Mouse (Mus musculus): ENCODE data around the gene Tap1. TPM values are rescaled to one million over a fixed set of nuclear protein-coding genes. Genes with fewer than 3 reads are reported as not detected.

The Tap1 gene
- polyA plus RNA-seq, 1 experiment from 2014 or later: 7.0 TPM

DNA sequence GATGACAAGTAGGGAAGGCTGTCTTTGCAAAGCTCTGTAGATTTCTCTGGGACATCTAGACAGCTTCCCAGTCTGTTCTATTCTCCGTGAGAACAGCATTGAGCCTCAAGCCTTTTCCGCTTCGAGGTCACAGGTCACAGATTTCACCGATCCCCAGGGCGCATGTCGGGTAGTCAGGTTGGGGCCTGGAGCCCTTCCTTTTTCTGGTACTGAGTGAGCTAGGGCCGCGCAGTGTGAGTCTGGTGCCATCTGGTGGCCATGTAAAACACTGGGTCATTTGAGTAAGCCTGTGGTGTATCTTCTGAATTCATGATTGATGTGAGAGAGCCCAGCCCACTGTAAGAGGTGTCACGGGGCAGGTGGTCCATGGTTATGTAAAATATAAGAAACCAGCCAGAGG lies 47.6 kb downstream of the Tap1 start:
- no peak overlapping the region for H3K27ac ChIP-seq (replicated peaks)
- 42% methylated on average over 9 of the region's 9 CpGs for WGBS
- no peak overlapping the region for H3K9ac ChIP-seq (ENCODE audit: low read length)
- peak; percentile 84 for ATAC-seq (ENCODE audit: low FRiP score, low TSS enrichment)
- peak; percentile 67 for DNase-seq (ENCODE audit: low spot score)
- TF ChIP-seq CTCF (IDR thresholded peaks at IDR 0.05; ENCODE audit: low read depth) (peak; percentile 95), EP300 (optimal IDR thresholded peaks at IDR 0.05) (no peak)
- H3K9me3 ChIP-seq (ENCODE audit: control insufficient read depth, low read length): no peaks in the 10 kb centered on the region
- no peak overlapping the region for H3K4me3 ChIP-seq (ENCODE audit: low read depth, low read length)
- H3K4me1 ChIP-seq (replicated peaks; ENCODE audit: control insufficient read depth, insufficient read depth): no peaks in the 10 kb centered on the region
- no peaks in the 10 kb centered on the region for H3K27me3 ChIP-seq (ENCODE audit: control insufficient read depth, insufficient read depth, low read length)
- H3K4me2 ChIP-seq (replicated peaks; ENCODE audit: low read depth): no peak overlapping the region
- no peaks in the 10 kb centered on the region for H3K36me3 ChIP-seq (ENCODE audit: control insufficient read depth, insufficient read depth, low read length)

DNA sequence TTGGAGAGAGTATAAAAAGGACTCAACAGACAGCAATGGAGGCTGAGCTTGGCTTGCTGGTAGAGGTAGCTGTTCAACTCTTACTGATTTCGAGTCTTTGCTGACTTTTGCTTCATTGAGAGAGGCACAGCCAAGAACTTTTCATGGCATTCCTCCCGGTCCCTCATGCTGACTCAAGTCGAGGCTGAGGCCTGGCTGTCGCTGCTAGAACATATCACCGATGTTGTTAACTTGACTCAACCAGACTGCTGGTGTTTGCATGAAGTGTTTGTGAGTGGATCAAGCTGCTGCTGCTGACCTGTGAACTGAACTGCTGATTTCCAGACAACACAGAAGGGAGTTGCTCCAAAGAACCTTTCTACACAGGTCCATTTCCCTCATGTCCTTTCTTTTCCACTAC lies 49.3 kb downstream of the Tap1 start:
- no peaks in the 10 kb centered on the region for H3K9me3 ChIP-seq (ENCODE audit: control insufficient read depth, low read length)
- TF ChIP-seq EP300 (optimal IDR thresholded peaks at IDR 0.05) (no peak), CTCF (IDR thresholded peaks at IDR 0.05; ENCODE audit: low read depth) (no peak)
- no peak for ATAC-seq (ENCODE audit: low FRiP score, low TSS enrichment)

DNA sequence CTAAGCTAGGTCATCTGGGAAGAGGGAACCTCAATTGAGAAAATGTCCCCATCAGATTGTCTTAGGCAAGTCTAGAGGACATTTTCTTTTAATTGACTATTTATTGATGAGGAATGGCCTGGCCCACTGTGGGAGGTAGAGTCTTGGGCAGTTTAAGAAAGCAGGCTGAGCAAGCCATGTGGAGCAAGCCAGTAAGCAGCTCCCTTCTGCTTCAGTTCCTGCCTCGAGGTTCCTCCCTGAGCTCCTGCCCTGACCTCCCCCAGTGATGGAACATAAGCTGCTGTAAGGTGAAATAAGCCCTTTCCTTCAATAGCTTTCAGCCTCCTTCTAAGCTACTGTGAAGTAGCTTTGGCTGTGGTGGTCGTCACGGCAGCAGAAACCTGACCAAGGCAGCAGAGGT lies 50.4 kb downstream of the Tap1 start:
- Histone ChIP-seq H3K4me1 (replicated peaks; ENCODE audit: control insufficient read depth, insufficient read depth) (no peaks in the 10 kb centered on the region), H3K27me3 (ENCODE audit: control insufficient read depth, insufficient read depth, low read length) (no peaks in the 10 kb centered on the region), H3K4me3 (ENCODE audit: low read depth, low read length) (no peak overlapping the region), H3K36me3 (ENCODE audit: control insufficient read depth, insufficient read depth, low read length) (no peaks in the 10 kb centered on the region), H3K4me2 (replicated peaks; ENCODE audit: low read depth) (no peak overlapping the region), H3K9ac (ENCODE audit: low read length) (no peak overlapping the region), H3K27ac (replicated peaks) (no peak overlapping the region), H3K9me3 (ENCODE audit: control insufficient read depth, low read length) (no peaks in the 10 kb centered on the region)
- ATAC-seq (ENCODE audit: low FRiP score, low TSS enrichment): no peak
- 76% methylated on average over 3 of the region's 3 CpGs for WGBS
- DNase-seq (ENCODE audit: low spot score): no peak
- TF ChIP-seq EP300 (optimal IDR thresholded peaks at IDR 0.05): no peak
- TF ChIP-seq CTCF (IDR thresholded peaks at IDR 0.05; ENCODE audit: low read depth): no peak

More for the DNA sequence above, 49.3 kb downstream of the Tap1 start:
- WGBS: 77% methylated on average over 5 of the region's 5 CpGs
- Histone ChIP-seq H3K36me3 (ENCODE audit: control insufficient read depth, insufficient read depth, low read length) (no peaks in the 10 kb centered on the region), H3K27ac (replicated peaks) (no peak overlapping the region), H3K27me3 (ENCODE audit: control insufficient read depth, insufficient read depth, low read length) (no peaks in the 10 kb centered on the region), H3K4me3 (ENCODE audit: low read depth, low read length) (no peak overlapping the region), H3K9ac (ENCODE audit: low read length) (no peak overlapping the region), H3K4me1 (replicated peaks; ENCODE audit: control insufficient read depth, insufficient read depth) (no peaks in the 10 kb centered on the region), H3K4me2 (replicated peaks; ENCODE audit: low read depth) (no peak overlapping the region)
- DNase-seq (ENCODE audit: low spot score): no peak

DNA sequence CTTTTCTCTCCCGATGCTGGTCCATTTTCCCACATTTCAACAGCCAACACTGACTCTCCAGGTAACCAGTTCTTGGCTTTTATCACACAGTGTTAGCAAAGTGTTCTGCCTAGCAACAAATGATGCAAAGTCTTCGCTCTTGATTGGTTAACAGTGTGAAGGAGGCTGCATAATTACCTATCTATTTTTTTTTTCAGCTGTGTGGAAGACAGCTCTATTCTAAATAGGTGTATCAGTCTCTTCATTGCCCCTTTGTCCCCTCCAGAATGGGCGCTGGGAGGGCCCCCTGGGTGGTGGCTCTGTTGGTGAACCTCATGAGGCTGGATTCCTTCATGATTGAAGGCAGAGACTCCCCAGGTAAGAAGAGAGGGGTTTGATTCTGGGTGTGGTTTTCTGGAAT lies 51.4 kb downstream of the Tap1 start, which contains the start of gene H2-Ob:
Gene H2-Ob, plus strand, starts transcription at position 198 of the 400 bp plus-strand sequence.
- no peaks in the 10 kb centered on the region for H3K27me3 ChIP-seq (ENCODE audit: control insufficient read depth, insufficient read depth, low read length)

DNA sequence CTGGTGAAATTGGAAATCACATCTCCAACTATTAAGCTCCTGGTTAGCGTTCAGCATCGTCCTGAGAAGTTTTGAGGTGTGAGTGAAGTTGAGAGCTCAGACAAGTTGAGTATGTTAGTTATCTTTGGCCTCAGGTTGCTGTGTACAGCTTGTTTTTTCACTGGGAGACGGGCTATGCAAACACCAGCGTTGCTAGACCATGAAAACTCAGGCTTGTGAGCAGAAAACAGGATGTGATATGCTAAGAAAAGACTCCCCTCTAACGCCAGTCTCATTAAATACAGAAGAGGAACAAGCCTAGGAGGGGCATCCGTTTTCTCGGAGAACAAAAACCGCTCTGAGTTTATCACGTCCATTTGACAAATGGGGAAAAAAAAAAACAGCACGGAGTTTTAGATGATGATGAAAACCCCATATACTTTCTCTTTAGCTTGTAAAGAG lies 52.3 kb downstream of the Tap1 start:
- no peak for TF ChIP-seq EP300 (optimal IDR thresholded peaks at IDR 0.05)
- TF ChIP-seq CTCF (IDR thresholded peaks at IDR 0.05; ENCODE audit: low read depth): no peak
- Histone ChIP-seq H3K4me2 (replicated peaks; ENCODE audit: low read depth) (no peak overlapping the region), H3K9me3 (ENCODE audit: control insufficient read depth, low read length) (no peaks in the 10 kb centered on the region), H3K9ac (ENCODE audit: low read length) (no peak overlapping the region), H3K36me3 (ENCODE audit: control insufficient read depth, insufficient read depth, low read length) (no peaks in the 10 kb centered on the region), H3K27me3 (ENCODE audit: control insufficient read depth, insufficient read depth, low read length) (no peaks in the 10 kb centered on the region), H3K4me1 (replicated peaks; ENCODE audit: control insufficient read depth, insufficient read depth) (no peaks in the 10 kb centered on the region), H3K4me3 (ENCODE audit: low read depth, low read length) (no peak overlapping the region), H3K27ac (replicated peaks) (no peak overlapping the region)
- WGBS: 40% methylated on average over 10 of the region's 10 CpGs
- DNase-seq (ENCODE audit: low spot score) (no peak), ATAC-seq (ENCODE audit: low FRiP score, low TSS enrichment) (no peak)

More for the DNA sequence above, 51.4 kb downstream of the Tap1 start, which contains the start of gene H2-Ob:
- ATAC-seq (ENCODE audit: low FRiP score, low TSS enrichment) (peak; percentile 74), DNase-seq (ENCODE audit: low spot score) (peak; percentile 45)
- no peak within 1 kb of the TSS for H3K27ac ChIP-seq (replicated peaks)
- no peaks in the 10 kb centered on the region for H3K4me1 ChIP-seq (replicated peaks; ENCODE audit: control insufficient read depth, insufficient read depth)
- H3K4me2 ChIP-seq (replicated peaks; ENCODE audit: low read depth): no peak within 1 kb of the TSS
- TF ChIP-seq CTCF (IDR thresholded peaks at IDR 0.05; ENCODE audit: low read depth): no peak
- TF ChIP-seq EP300 (optimal IDR thresholded peaks at IDR 0.05): no peak
- H3K9me3 ChIP-seq (ENCODE audit: control insufficient read depth, low read length): no peaks in the 10 kb centered on the region
- H3K36me3 ChIP-seq (ENCODE audit: control insufficient read depth, insufficient read depth, low read length): no peaks in the 10 kb centered on the region
- H3K9ac ChIP-seq (ENCODE audit: low read length): no peak within 1 kb of the TSS
- WGBS: 65% methylated on average over 3 of the region's 3 CpGs
- no peak within 1 kb of the TSS for H3K4me3 ChIP-seq (ENCODE audit: low read depth, low read length)

DNA sequence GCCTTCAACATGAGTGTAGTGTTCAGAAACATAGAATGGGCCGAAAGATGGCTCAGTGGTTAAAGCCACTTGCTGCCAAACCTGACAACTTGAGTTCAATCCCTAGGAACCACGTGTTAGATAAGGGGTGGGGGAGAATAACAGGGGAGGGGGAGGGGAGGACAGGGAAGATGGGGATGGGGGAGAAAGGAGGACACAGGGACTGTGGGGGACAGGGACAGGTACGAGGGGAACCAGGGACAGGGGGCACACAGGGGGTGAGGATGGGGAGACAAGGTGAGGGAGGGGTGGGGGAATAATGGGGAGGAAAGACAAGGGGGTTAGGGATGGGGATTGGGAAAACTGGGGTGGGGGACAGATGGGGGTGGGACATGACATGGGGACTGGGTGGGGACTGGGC lies 53.0 kb downstream of the Tap1 start:
- no peak overlapping the region for H3K4me2 ChIP-seq (replicated peaks; ENCODE audit: low read depth)
- no peak overlapping the region for H3K4me3 ChIP-seq (ENCODE audit: low read depth, low read length)
- H3K36me3 ChIP-seq (ENCODE audit: control insufficient read depth, insufficient read depth, low read length): no peaks in the 10 kb centered on the region
- ATAC-seq (ENCODE audit: low FRiP score, low TSS enrichment) (no peak), DNase-seq (ENCODE audit: low spot score) (no peak)
- no peak overlapping the region for H3K9ac ChIP-seq (ENCODE audit: low read length)
- H3K9me3 ChIP-seq (ENCODE audit: control insufficient read depth, low read length): no peaks in the 10 kb centered on the region
- no peaks in the 10 kb centered on the region for H3K4me1 ChIP-seq (replicated peaks; ENCODE audit: control insufficient read depth, insufficient read depth)
- no peaks in the 10 kb centered on the region for H3K27me3 ChIP-seq (ENCODE audit: control insufficient read depth, insufficient read depth, low read length)
- WGBS: 67% methylated on average over 3 of the region's 3 CpGs
- no peak overlapping the region for H3K27ac ChIP-seq (replicated peaks)
- TF ChIP-seq CTCF (IDR thresholded peaks at IDR 0.05; ENCODE audit: low read depth) (no peak), EP300 (optimal IDR thresholded peaks at IDR 0.05) (no peak)

Data from stomach, postnatal 0 days (tissue).